Mouse (Mus musculus) neural tube, embryonic 15.5 days (tissue): ENCODE measurements around the gene Gm10382. TPM values are rescaled to one million over a fixed set of nuclear protein-coding genes. Genes with fewer than 3 reads are reported as not detected.

Experiments
- ATAC-seq: fragments of 200-750 bp; cut with Nextera tagmentation; 2 replicates; pipeline ENCODE4 v1.8.0; 2017; ENCODE audit warnings: mild to moderate bottlenecking, moderate TSS enrichment, moderate library complexity; ENCODE audit not compliant: low FRiP score
- H3K27ac ChIP-seq: fragments of 300-500 bp; sonication (generic); replicated peaks from 2 replicates; pipeline ENCODE4 v1.5.1; 2015; ENCODE audit warnings: mild to moderate bottlenecking, inconsistent platforms
- H3K27me3 ChIP-seq: fragments of 300-500 bp; sonication (generic); replicated peaks from 2 replicates; pipeline ENCODE4 v1.6.1; 2015; ENCODE audit warnings: inconsistent platforms
- H3K36me3 ChIP-seq: fragments of 300-500 bp; sonication (generic); 2 replicates; pipeline ENCODE4 v1.6.1; 2015; ENCODE audit warnings: inconsistent platforms
- H3K4me1 ChIP-seq: fragments of 300-500 bp; sonication (generic); 2 replicates; pipeline ENCODE4 v1.6.1; 2015; ENCODE audit warnings: inconsistent platforms
- H3K4me2 ChIP-seq: fragments of 300-500 bp; sonication (generic); 2 replicates; pipeline ENCODE4 v1.6.1; 2015; ENCODE audit warnings: inconsistent platforms, mild to moderate bottlenecking, moderate library complexity
- H3K4me3 ChIP-seq: fragments of 300-500 bp; sonication (generic); replicated peaks from 2 replicates; pipeline ENCODE4 v1.5.1; 2015; ENCODE audit warnings: mild to moderate bottlenecking, inconsistent platforms
- H3K9ac ChIP-seq: fragments of 300-500 bp; sonication (generic); replicated peaks from 2 replicates; pipeline ENCODE4 v1.6.1; 2015; ENCODE audit warnings: mild to moderate bottlenecking, inconsistent platforms
- H3K9me3 ChIP-seq: fragments of 300-500 bp; sonication (generic); replicated peaks from 2 replicates; pipeline ENCODE4 v1.6.1; 2016; ENCODE audit warnings: inconsistent platforms
- WGBS: fragments of 180-500 bp; shearing (Covaris S2); methylation state at CpG from one replicate; pipeline ENCODE4 v1.1.7; 2015; ENCODE audit warnings: mixed read lengths; 5-methylcytosine and 5-hydroxymethylcytosine counted together
- polyA plus RNA-seq: library from polyadenylated mRNA; unstranded; fragments of >200 nt; fragmentation: Nextera tagmentation; extraction: Ambion mirVana; gene quantifications from 2 replicates; pipeline ENCODE4 v1.2.1, GENCODE M21; 2015

Gm10382 gene
- polyA plus RNA-seq, 1 experiment from 2014 or later = 0.74 TPM

GRCm38 (mm10) chr5:125402476-125402875 is 13.4 kb downstream of the Gm10382 start:
- H3K4me1 ChIP-seq = peaks cover 27% of the 10 kb centered on the region
- H3K4me2 ChIP-seq = no peak overlapping the region
- H3K36me3 ChIP-seq = no peaks in the 10 kb centered on the region
- 52% methylated on average over 10 of the region's 10 CpGs for WGBS
- H3K4me3 ChIP-seq = no peak overlapping the region
- H3K27ac ChIP-seq = no peak overlapping the region
- no peak for ATAC-seq
- no peaks in the 10 kb centered on the region for H3K9me3 ChIP-seq
- H3K27me3 ChIP-seq = no peaks in the 10 kb centered on the region
- no peak overlapping the region for H3K9ac ChIP-seq

- ATAC-seq = no peak
- H3K27ac ChIP-seq = no peak overlapping the region
- no peak overlapping the region for H3K4me3 ChIP-seq
- no peak overlapping the region for H3K4me2 ChIP-seq
- peaks cover 28% of the 10 kb centered on the region for H3K4me1 ChIP-seq
- no peaks in the 10 kb centered on the region for H3K9me3 ChIP-seq
- H3K9ac ChIP-seq = no peak overlapping the region
- H3K36me3 ChIP-seq = no peaks in the 10 kb centered on the region
- 60% methylated on average over 6 of the region's 6 CpGs for WGBS
- H3K27me3 ChIP-seq = no peaks in the 10 kb centered on the region
Measured at GRCm38 (mm10) chr5:125402991-125403390, 13.9 kb downstream of the Gm10382 start.

- Histone ChIP-seq H3K9me3 (no peaks in the 10 kb centered on the region), H3K4me2 (peak overlapping the region; percentile 82), H3K36me3 (no peaks in the 10 kb centered on the region), H3K4me1 (peaks cover 31% of the 10 kb centered on the region), H3K4me3 (peak overlapping the region; percentile 36), H3K27me3 (no peaks in the 10 kb centered on the region), H3K9ac (peak overlapping the region; percentile 45), H3K27ac (peak overlapping the region; percentile 69)
- 0 out of 2 replicates have a peak, but pooled peaks have one; percentile 4 for ATAC-seq
- 13% methylated on average over 31 of the region's 31 CpGs for WGBS
Measured at GRCm38 (mm10) chr5:125403481-125404465, 14.7 kb downstream of the Gm10382 start.

GRCm38 (mm10) chr5:125404536-125404902 is 15.4 kb downstream of the Gm10382 start:
- H3K4me3 ChIP-seq = peak overlapping the region; percentile 55
- H3K9ac ChIP-seq = peak overlapping the region; percentile 56
- no peaks in the 10 kb centered on the region for H3K9me3 ChIP-seq
- no peaks in the 10 kb centered on the region for H3K36me3 ChIP-seq
- H3K4me1 ChIP-seq = peaks cover 34% of the 10 kb centered on the region
- ATAC-seq = no peak
- H3K27ac ChIP-seq = peak overlapping the region; percentile 93
- 2% methylated on average over 7 of the region's 7 CpGs for WGBS
- no peaks in the 10 kb centered on the region for H3K27me3 ChIP-seq
- H3K4me2 ChIP-seq = peak overlapping the region; percentile 82

- H3K4me2 ChIP-seq = peak overlapping the region; percentile 82
- WGBS = under 1% methylated on average over 28 of the region's 28 CpGs
- H3K36me3 ChIP-seq = no peaks in the 10 kb centered on the region
- H3K27me3 ChIP-seq = no peaks in the 10 kb centered on the region
- peak overlapping the region; percentile 93 for H3K27ac ChIP-seq
- 0 out of 2 replicates have a peak, but pooled peaks have one; percentile 23 for ATAC-seq
- peak overlapping the region; percentile 55 for H3K4me3 ChIP-seq
- peak overlapping the region; percentile 56 for H3K9ac ChIP-seq
- no peaks in the 10 kb centered on the region for H3K9me3 ChIP-seq
- H3K4me1 ChIP-seq = peaks cover 34% of the 10 kb centered on the region
Measured at GRCm38 (mm10) chr5:125404903-125405545, 15.9 kb downstream of the Gm10382 start.

GRCm38 (mm10) chr5:125405546-125406248 is 16.6 kb downstream of the Gm10382 start:
- Histone ChIP-seq H3K4me1 (peaks cover 34% of the 10 kb centered on the region), H3K27ac (peak overlapping the region; percentile 93), H3K36me3 (no peaks in the 10 kb centered on the region), H3K4me2 (peak overlapping the region; percentile 82), H3K9ac (peak overlapping the region; percentile 76), H3K9me3 (no peaks in the 10 kb centered on the region), H3K4me3 (peak overlapping the region; percentile 55), H3K27me3 (no peaks in the 10 kb centered on the region)
- peak; percentile 74 for ATAC-seq
- WGBS = under 1% methylated on average over 31 of the region's 31 CpGs

GRCm38 (mm10) chr5:125406322-125407016 is 17.3 kb downstream of the Gm10382 start:
- ATAC-seq = peak; percentile 28; the same call in 1 of the 2 replicates
- Histone ChIP-seq H3K27me3 (no peaks in the 10 kb centered on the region), H3K9ac (peak overlapping the region; percentile 76), H3K4me1 (peaks cover 34% of the 10 kb centered on the region), H3K27ac (peak overlapping the region; percentile 93), H3K9me3 (no peaks in the 10 kb centered on the region), H3K36me3 (no peaks in the 10 kb centered on the region), H3K4me2 (peak overlapping the region; percentile 82), H3K4me3 (peak overlapping the region; percentile 55)
- WGBS = 3% methylated on average over 20 of the region's 20 CpGs

- peaks cover 34% of the 10 kb centered on the region for H3K4me1 ChIP-seq
- WGBS = 61% methylated on average over 13 of the region's 13 CpGs
- H3K4me2 ChIP-seq = peak overlapping the region; percentile 82
- peak overlapping the region; percentile 55 for H3K4me3 ChIP-seq
- H3K27ac ChIP-seq = peak overlapping the region; percentile 93
- peak overlapping the region; percentile 76 for H3K9ac ChIP-seq
- no peaks in the 10 kb centered on the region for H3K9me3 ChIP-seq
- no peaks in the 10 kb centered on the region for H3K36me3 ChIP-seq
- ATAC-seq = no peak
- H3K27me3 ChIP-seq = no peaks in the 10 kb centered on the region
Measured at GRCm38 (mm10) chr5:125407020-125407830, 18.1 kb downstream of the Gm10382 start.

GRCm38 (mm10) chr5:125407910-125408575 is 18.9 kb downstream of the Gm10382 start:
- H3K36me3 ChIP-seq = no peaks in the 10 kb centered on the region; the same call in 1 of the 2 replicates
- peak overlapping the region; percentile 67; the same call in 1 of the 2 replicates for H3K27ac ChIP-seq
- WGBS = 72% methylated on average over 14 of the region's 14 CpGs
- H3K4me2 ChIP-seq = no peak overlapping the region
- peaks cover 31% of the 10 kb centered on the region for H3K4me1 ChIP-seq
- H3K9me3 ChIP-seq = no peaks in the 10 kb centered on the region
- H3K27me3 ChIP-seq = no peaks in the 10 kb centered on the region
- ATAC-seq = no peak
- no peak overlapping the region for H3K4me3 ChIP-seq
- no peak overlapping the region for H3K9ac ChIP-seq

GRCm38 (mm10) chr5:125408842-125409241 is 19.7 kb downstream of the Gm10382 start:
- H3K9ac ChIP-seq = no peak overlapping the region
- peaks cover 26% of the 10 kb centered on the region for H3K4me1 ChIP-seq
- H3K27me3 ChIP-seq = no peaks in the 10 kb centered on the region
- WGBS = under 1% methylated on average over 13 of the region's 13 CpGs
- no peaks in the 10 kb centered on the region for H3K9me3 ChIP-seq
- peak; percentile 23 for ATAC-seq
- peak overlapping the region; percentile 67 for H3K27ac ChIP-seq
- peaks cover 5% of the 10 kb centered on the region for H3K36me3 ChIP-seq
- H3K4me2 ChIP-seq = peak overlapping the region; percentile 51
- peak overlapping the region; percentile 33 for H3K4me3 ChIP-seq
